Mouse (Mus musculus) kidney, embryonic 14.5 days (tissue): ENCODE measurements around the gene 1700113H08Rik. TPM values are rescaled to one million over a fixed set of nuclear protein-coding genes. Genes with fewer than 3 reads are reported as not detected.

Experiments
- polyA plus RNA-seq: library from polyadenylated mRNA; unstranded; fragments of >200 nt; fragmentation: Nextera tagmentation; extraction: Ambion mirVana; gene quantifications from 2 replicates; pipeline ENCODE4 v1.2.1, GENCODE M21; 2014

The 1700113H08Rik gene
- polyA plus RNA-seq, 1 experiment from 2014 or later, result not detected

Other genes starting within 250 kb of the 1700113H08Rik start
- 1.8 and 3.8 TPM in 2 replicates for gene Stab2, start 50.0 kb upstream of the 1700113H08Rik start, polyA plus RNA-seq